Mouse (Mus musculus) stomach, embryonic 14.5 days (tissue): ENCODE results near the gene St6galnac3. TPM values are rescaled to one million over a fixed set of nuclear protein-coding genes. Genes with fewer than 3 reads are reported as not detected.
A peak's percentile ranks its signal among the peaks of the same experiment; 100 is the strongest.

ENCODE experiments used
- ATAC-seq: fragments of 200-750 bp; cut with Nextera tagmentation; 2 replicates; pipeline ENCODE4 v1.8.0; 2017; ENCODE audit warnings: low read depth, moderate TSS enrichment; ENCODE audit not compliant: insufficient number of reproducible peaks, insufficient read depth, low FRiP score
- H3K27ac ChIP-seq: fragments of 300-500 bp; sonication (generic); 2 replicates; pipeline ENCODE4 v1.5.1; 2014; ENCODE audit warnings: mild to moderate bottlenecking, low read length, moderate library complexity, mixed read lengths
- H3K27me3 ChIP-seq: fragments of 300-500 bp; sonication (generic); 2 replicates; pipeline ENCODE4 v1.6.1; 2014; ENCODE audit warnings: low read length, control low read depth, mixed read lengths; ENCODE audit not compliant: control insufficient read depth, insufficient read depth
- H3K36me3 ChIP-seq: fragments of 300-500 bp; sonication (generic); 2 replicates; pipeline ENCODE4 v1.6.1; 2014; ENCODE audit warnings: mild to moderate bottlenecking, control low read depth, low read length, moderate library complexity, mixed read lengths; ENCODE audit not compliant: control insufficient read depth, insufficient read depth
- H3K4me1 ChIP-seq: fragments of 300-500 bp; sonication (generic); 2 replicates; pipeline ENCODE4 v1.6.1; 2014; ENCODE audit warnings: low read length, control low read depth, mixed read lengths; ENCODE audit not compliant: control insufficient read depth, insufficient read depth
- H3K4me2 ChIP-seq: fragments of 300-500 bp; sonication (generic); replicated peaks from 2 replicates; pipeline ENCODE4 v1.6.1; 2014; ENCODE audit warnings: low read depth, low read length, control low read depth
- H3K4me3 ChIP-seq: fragments of 300-500 bp; sonication (generic); 2 replicates; pipeline ENCODE4 v1.5.1; 2014; ENCODE audit warnings: low read depth, low read length, control low read depth
- H3K9ac ChIP-seq: fragments of 300-500 bp; sonication (generic); replicated peaks from 2 replicates; pipeline ENCODE4 v1.6.1; 2014; ENCODE audit warnings: low read depth, mild to moderate bottlenecking, control low read depth, low read length, moderate library complexity, mixed read lengths
- H3K9me3 ChIP-seq: fragments of 300-500 bp; sonication (generic); 2 replicates; pipeline ENCODE4 v1.6.1; 2016; ENCODE audit warnings: low read depth, low read length, control low read depth; ENCODE audit not compliant: control insufficient read depth
- WGBS: fragments of 180-500 bp; shearing (Covaris S2); extraction: QIAGEN DNeasy Blood & Tissue Kit; methylation state at CpG from one replicate; pipeline ENCODE4 v1.1.7; 2014; 5-methylcytosine and 5-hydroxymethylcytosine counted together
- polyA plus RNA-seq: library from polyadenylated mRNA; unstranded; fragments of >200 nt; fragmentation: Nextera tagmentation; extraction: Ambion mirVana; gene quantifications from 2 replicates; pipeline ENCODE4 v1.2.1, GENCODE M21; 2014

St6galnac3 gene
- polyA plus RNA-seq, 1 experiment from 2014 or later: 51.6 TPM

- no peak for ATAC-seq
- H3K4me2 ChIP-seq: no peak overlapping the region
- H3K27me3 ChIP-seq: no peaks in the 10 kb centered on the region
- peaks cover 31% of the 10 kb centered on the region for H3K4me1 ChIP-seq
- 49% methylated on average over 11 of the region's 11 CpGs for WGBS
- H3K36me3 ChIP-seq: no peaks in the 10 kb centered on the region
- peak overlapping the region; percentile 72 for H3K27ac ChIP-seq
- H3K9ac ChIP-seq: no peak overlapping the region
- no peak overlapping the region for H3K4me3 ChIP-seq
- H3K9me3 ChIP-seq: no peaks in the 10 kb centered on the region
These were observed 32.7 kb downstream of the St6galnac3 start for GRCm38 (mm10) chr3:153692206-153692813.

- Histone ChIP-seq H3K27me3 (no peaks in the 10 kb centered on the region), H3K27ac (no peak overlapping the region), H3K4me3 (no peak overlapping the region), H3K9ac (no peak overlapping the region), H3K9me3 (no peaks in the 10 kb centered on the region), H3K36me3 (no peaks in the 10 kb centered on the region), H3K4me1 (peaks cover 29% of the 10 kb centered on the region), H3K4me2 (no peak overlapping the region)
- no peak for ATAC-seq
- WGBS: 36% methylated on average over 4 of the region's 4 CpGs
These were observed 33.4 kb downstream of the St6galnac3 start for GRCm38 (mm10) chr3:153691537-153691936.

DNA sequence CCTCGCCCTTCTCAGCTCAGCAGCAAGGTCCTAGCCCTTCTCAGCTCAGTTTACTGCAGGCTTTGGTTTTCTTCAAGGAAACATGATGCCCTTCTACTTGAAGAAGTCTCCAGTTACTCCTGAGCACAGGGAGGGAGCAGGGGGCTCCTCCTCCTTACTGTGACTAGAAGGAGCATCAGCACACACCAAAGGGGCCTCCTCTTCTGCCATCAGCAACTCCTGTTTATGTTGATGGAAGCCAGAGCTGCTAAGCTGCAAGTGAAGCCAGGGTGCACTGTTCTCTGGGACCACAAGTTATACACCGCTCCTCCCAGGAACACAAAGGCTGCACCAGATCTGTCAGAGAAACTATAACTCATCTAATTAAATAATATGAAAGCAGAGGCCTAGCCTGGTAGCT, 34.4 kb downstream of the St6galnac3 start:
- 41% methylated on average over 2 of the region's 2 CpGs for WGBS
- H3K27me3 ChIP-seq: no peaks in the 10 kb centered on the region
- H3K4me2 ChIP-seq: no peak overlapping the region
- no peak overlapping the region for H3K9ac ChIP-seq
- ATAC-seq: peak; percentile 70; the same call in 1 of the 2 replicates
- peaks cover 29% of the 10 kb centered on the region for H3K4me1 ChIP-seq
- peak overlapping the region; percentile 80 for H3K27ac ChIP-seq
- H3K36me3 ChIP-seq: no peaks in the 10 kb centered on the region
- no peaks in the 10 kb centered on the region for H3K9me3 ChIP-seq
- H3K4me3 ChIP-seq: no peak overlapping the region

- no peak overlapping the region for H3K9ac ChIP-seq
- H3K9me3 ChIP-seq: no peaks in the 10 kb centered on the region
- H3K4me3 ChIP-seq: no peak overlapping the region
- ATAC-seq: peak; percentile 79
- peaks cover 29% of the 10 kb centered on the region for H3K4me1 ChIP-seq
- no peaks in the 10 kb centered on the region for H3K36me3 ChIP-seq
- H3K27me3 ChIP-seq: no peaks in the 10 kb centered on the region
- H3K4me2 ChIP-seq: no peak overlapping the region
- WGBS: 45% methylated on average over 11 of the region's 11 CpGs
- peak overlapping the region; percentile 80 for H3K27ac ChIP-seq
These were observed 35.1 kb downstream of the St6galnac3 start for GRCm38 (mm10) chr3:153689793-153690291.

DNA sequence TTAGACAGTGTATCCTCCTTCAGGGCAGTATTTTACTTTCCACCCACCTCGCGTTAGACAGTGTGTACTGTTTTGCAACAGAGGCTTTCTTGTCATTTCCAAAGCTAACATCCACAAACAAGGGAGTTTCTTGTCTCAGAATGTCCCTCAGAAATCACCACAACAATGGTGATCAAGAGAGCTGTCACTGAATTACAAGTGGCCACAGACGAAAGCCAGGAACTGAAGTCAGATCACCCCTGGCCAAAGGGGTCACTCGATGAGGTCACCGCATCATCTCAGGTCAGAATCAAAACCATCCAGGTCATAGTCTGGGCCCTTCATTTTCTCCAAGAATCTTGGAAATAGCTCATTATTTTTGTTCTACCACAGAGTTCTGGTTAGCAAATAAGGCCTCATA, 37.1 kb downstream of the St6galnac3 start:
- no peak for ATAC-seq
- Histone ChIP-seq H3K4me3 (no peak overlapping the region), H3K9ac (no peak overlapping the region), H3K9me3 (no peaks in the 10 kb centered on the region), H3K27me3 (no peaks in the 10 kb centered on the region), H3K4me2 (no peak overlapping the region), H3K27ac (no peak overlapping the region), H3K4me1 (peaks cover 26% of the 10 kb centered on the region), H3K36me3 (no peaks in the 10 kb centered on the region)
- 87% methylated on average over 5 of the region's 5 CpGs for WGBS

- Histone ChIP-seq H3K4me2 (no peak overlapping the region), H3K36me3 (no peaks in the 10 kb centered on the region), H3K27me3 (no peaks in the 10 kb centered on the region), H3K4me1 (peaks cover 4% of the 10 kb centered on the region; the same call in 1 of the 2 replicates), H3K4me3 (no peak overlapping the region), H3K27ac (no peak overlapping the region), H3K9ac (no peak overlapping the region), H3K9me3 (no peaks in the 10 kb centered on the region)
- WGBS: 81% methylated on average over 1 of the region's 1 CpGs
- ATAC-seq: no peak
These were observed 40.1 kb downstream of the St6galnac3 start for GRCm38 (mm10) chr3:153684909-153685308.

GRCm38 (mm10) chr3:153682303-153682702, 42.7 kb downstream of the St6galnac3 start:
- Histone ChIP-seq H3K4me1 (no peaks in the 10 kb centered on the region), H3K9ac (no peak overlapping the region), H3K27me3 (no peaks in the 10 kb centered on the region), H3K4me2 (no peak overlapping the region), H3K27ac (no peak overlapping the region), H3K4me3 (no peak overlapping the region), H3K9me3 (no peaks in the 10 kb centered on the region), H3K36me3 (no peaks in the 10 kb centered on the region)
- WGBS: 93% methylated on average over 10 of the region's 10 CpGs
- ATAC-seq: no peak

- 83% methylated on average over 9 of the region's 9 CpGs for WGBS
- Histone ChIP-seq H3K4me1 (no peaks in the 10 kb centered on the region), H3K27me3 (no peaks in the 10 kb centered on the region), H3K27ac (no peak overlapping the region), H3K9me3 (no peaks in the 10 kb centered on the region), H3K4me3 (no peak overlapping the region), H3K9ac (no peak overlapping the region), H3K4me2 (no peak overlapping the region), H3K36me3 (no peaks in the 10 kb centered on the region)
- no peak for ATAC-seq
These were observed 43.3 kb downstream of the St6galnac3 start for GRCm38 (mm10) chr3:153681720-153682119.

DNA sequence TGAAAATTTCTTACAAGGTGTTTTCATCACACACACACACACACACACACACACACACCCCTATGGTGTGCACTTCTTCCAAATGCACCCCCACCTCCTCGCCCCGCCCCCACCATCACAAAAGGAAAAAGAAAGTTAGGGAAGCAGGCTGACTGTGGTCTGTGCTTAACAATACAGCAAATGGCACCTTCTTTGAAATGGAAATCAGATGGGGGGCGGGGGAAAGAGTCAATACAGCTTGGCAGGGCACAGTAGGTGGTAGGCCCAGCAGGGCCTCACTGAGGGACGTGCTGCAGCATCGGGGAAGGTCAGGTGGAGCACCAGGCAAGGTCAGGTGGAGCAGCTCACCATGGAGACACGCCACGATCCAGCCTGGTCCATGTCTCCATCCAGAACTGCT, 49.1 kb downstream of the St6galnac3 start:
- no peaks in the 10 kb centered on the region for H3K36me3 ChIP-seq
- H3K4me1 ChIP-seq: peaks cover 4% of the 10 kb centered on the region; the same call in 1 of the 2 replicates
- no peaks in the 10 kb centered on the region for H3K27me3 ChIP-seq
- no peaks in the 10 kb centered on the region for H3K9me3 ChIP-seq
- WGBS: 37% methylated on average over 7 of the region's 7 CpGs
- H3K4me3 ChIP-seq: no peak overlapping the region
- no peak overlapping the region for H3K4me2 ChIP-seq
- no peak for ATAC-seq
- H3K9ac ChIP-seq: no peak overlapping the region
- no peak overlapping the region for H3K27ac ChIP-seq
